Mouse (Mus musculus) E14TG2a.4 (cell line): ENCODE data around the gene Vps26b.

ENCODE experiments used
- H3K27me3 ChIP-seq: 2 replicates; pipeline ENCODE4 v1.6.1; 2014; ENCODE audit warnings: low read length, control low read depth; ENCODE audit not compliant: insufficient read depth
- H3K36me3 ChIP-seq: 2 replicates; pipeline ENCODE4 v1.6.1; 2014; ENCODE audit warnings: low read length, control low read depth; ENCODE audit not compliant: insufficient read depth
- H3K4me1 ChIP-seq: replicated peaks from 2 replicates; pipeline ENCODE4 v1.6.1; 2014; ENCODE audit warnings: low read depth, low read length, control low read depth
- H3K4me3 ChIP-seq: replicated peaks from 2 replicates; pipeline ENCODE4 v1.5.1; 2014; ENCODE audit warnings: mild to moderate bottlenecking, low read length
- H3K9me3 ChIP-seq: 2 replicates; pipeline ENCODE4 v1.6.1; 2014; ENCODE audit warnings: low read length, control low read depth
- CTCF ChIP-seq: conservative IDR thresholded peaks from 2 replicates; pipeline ENCODE4 v1.5.1; 2014; ENCODE audit warnings: low read length
- NANOG ChIP-seq: IDR thresholded peaks from 2 replicates; pipeline ENCODE4 v1.6.1; 2014; ENCODE audit warnings: borderline replicate concordance, low read length, mixed read lengths
- POU5F1 ChIP-seq: IDR thresholded peaks from 2 replicates; pipeline ENCODE4 v1.6.1; 2014; ENCODE audit warnings: low read length, borderline replicate concordance

The Vps26b gene

DNA sequence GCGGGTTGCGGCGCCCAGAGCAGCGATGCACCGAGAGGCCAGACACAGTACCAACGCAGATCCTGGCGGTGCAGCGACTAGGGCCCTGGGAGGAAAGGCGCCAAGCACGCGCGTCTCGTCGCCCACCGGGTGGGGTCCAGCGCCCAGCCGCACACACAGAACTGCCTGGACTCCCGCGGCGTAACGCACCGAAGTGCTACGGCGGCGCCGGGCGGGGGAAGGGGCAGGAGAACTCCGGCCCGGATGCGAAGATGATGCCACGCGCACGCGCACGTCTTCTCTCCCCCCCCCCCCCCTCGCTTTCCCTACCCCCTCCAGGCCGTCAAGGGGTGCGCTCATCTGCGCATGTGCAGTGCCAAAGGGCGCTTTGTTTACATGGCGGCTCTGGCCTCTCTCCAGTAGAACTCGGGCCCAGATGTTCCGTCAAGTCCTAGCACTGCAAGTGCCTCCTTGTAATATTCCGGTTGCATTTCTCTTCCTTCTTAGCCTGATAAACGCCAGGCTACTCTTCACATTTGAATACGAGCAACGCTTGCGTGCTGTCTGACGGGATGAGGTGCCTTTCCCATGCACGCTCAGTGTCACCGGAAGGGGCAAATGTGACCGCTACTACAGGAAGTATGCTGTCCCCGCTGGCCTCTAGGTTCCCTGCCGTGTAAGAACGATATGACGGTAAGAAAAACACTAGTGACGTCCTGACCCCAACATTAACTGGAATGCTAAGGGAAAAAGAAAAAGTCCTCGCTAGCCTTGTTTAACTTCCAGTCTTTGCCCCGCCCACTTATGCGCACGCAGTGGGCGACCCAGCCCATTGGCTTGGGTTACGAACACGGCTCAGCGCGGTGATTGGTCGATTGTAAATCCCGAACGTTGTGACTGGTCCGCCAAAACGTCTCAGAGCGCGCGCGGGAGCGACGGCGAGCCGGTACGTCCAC lies at the start of gene Vps26b, which contains the start of gene Ncapd3:
TSS of gene Vps26b (minus strand) at position 238 of the 935 bp plus-strand sequence.
TSS of gene Ncapd3 (plus strand) at position 348 of the 935 bp plus-strand sequence.
- TF ChIP-seq POU5F1: no peak
- TF ChIP-seq CTCF: no peak
- no peak for TF ChIP-seq NANOG
- peaks cover 42% of the 10 kb centered on the region for H3K36me3 ChIP-seq
- no peaks in the 10 kb centered on the region for H3K9me3 ChIP-seq
- peak within 1 kb of the TSS; percentile 100 for H3K4me3 ChIP-seq
- H3K4me1 ChIP-seq: peaks cover 36% of the 10 kb centered on the region
- no peaks in the 10 kb centered on the region for H3K27me3 ChIP-seq

DNA sequence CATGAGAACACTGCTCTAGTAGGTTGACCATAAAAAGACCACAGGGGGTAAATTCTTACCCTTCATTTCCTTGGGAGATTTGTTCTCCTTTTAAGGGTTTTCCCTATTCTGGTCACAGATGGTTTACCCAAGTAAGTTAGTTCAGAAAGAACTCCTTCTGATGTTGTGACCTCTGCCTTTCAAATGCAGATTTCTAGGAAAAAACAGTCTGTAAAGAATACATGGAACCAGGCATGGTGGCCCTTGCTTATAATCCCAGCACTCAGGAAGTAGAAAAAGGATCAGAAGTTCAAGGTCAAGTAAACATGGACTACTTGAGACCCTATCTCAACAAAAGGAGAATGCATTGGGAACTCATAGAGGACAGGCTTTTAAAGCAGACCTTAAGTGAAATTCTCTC lies 45.9 kb upstream of the Vps26b start:
- Histone ChIP-seq H3K27me3 (no peaks in the 10 kb centered on the region), H3K9me3 (no peaks in the 10 kb centered on the region), H3K36me3 (peaks cover 92% of the 10 kb centered on the region), H3K4me3 (no peak overlapping the region), H3K4me1 (peaks cover 16% of the 10 kb centered on the region)
- TF ChIP-seq CTCF (no peak), POU5F1 (no peak), NANOG (peak; percentile 71; the same call in 1 of the 2 replicates)

DNA sequence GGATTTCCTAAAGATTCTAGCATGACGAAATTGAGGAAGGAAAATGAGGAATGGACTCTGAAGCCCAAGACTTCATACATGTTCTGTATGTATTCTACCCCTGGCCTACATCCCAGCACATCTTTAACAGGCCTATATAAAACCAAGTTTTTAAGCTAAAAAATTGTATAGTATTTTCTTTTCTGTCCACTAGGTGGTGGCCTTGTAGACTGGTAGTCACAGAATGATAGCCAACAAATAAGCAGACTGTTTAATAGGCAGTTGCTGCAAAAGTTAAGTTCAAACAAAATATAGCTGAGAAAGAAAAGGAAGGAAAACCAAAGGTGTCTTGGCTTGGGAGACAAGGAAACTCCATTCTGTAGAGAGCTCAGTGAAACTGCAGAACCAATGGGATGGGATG lies 44.8 kb upstream of the Vps26b start:
- H3K27me3 ChIP-seq: no peaks in the 10 kb centered on the region
- peaks cover 92% of the 10 kb centered on the region for H3K36me3 ChIP-seq
- H3K4me1 ChIP-seq: peaks cover 16% of the 10 kb centered on the region
- H3K9me3 ChIP-seq: no peaks in the 10 kb centered on the region
- no peak overlapping the region for H3K4me3 ChIP-seq
- TF ChIP-seq CTCF (peak; percentile 22; the same call in 1 of the 2 replicates), POU5F1 (no peak), NANOG (no peak)

DNA sequence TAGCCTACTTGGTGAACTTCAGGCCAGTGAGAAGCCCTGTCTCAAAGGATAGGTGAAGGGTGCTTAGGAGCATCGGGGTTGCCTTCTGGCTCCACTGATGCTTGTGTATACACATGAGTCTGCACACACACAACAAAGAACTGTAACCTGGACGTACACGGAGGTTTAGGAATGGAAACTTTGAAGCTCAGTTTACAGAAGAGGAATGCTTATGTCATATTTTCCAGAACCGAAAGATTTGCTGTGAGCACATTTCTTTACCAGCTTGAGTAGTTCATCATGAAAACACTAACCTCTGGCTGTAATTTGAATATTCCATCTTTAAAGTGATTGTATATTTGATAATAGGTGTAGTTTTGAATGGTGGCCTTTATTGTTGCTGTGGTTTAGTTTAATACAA lies 41.0 kb upstream of the Vps26b start:
- Histone ChIP-seq H3K4me1 (peaks cover 11% of the 10 kb centered on the region), H3K36me3 (peaks cover 96% of the 10 kb centered on the region), H3K9me3 (no peaks in the 10 kb centered on the region), H3K4me3 (no peak overlapping the region), H3K27me3 (no peaks in the 10 kb centered on the region)
- TF ChIP-seq CTCF: no peak
- no peak for TF ChIP-seq POU5F1
- no peak for TF ChIP-seq NANOG

DNA sequence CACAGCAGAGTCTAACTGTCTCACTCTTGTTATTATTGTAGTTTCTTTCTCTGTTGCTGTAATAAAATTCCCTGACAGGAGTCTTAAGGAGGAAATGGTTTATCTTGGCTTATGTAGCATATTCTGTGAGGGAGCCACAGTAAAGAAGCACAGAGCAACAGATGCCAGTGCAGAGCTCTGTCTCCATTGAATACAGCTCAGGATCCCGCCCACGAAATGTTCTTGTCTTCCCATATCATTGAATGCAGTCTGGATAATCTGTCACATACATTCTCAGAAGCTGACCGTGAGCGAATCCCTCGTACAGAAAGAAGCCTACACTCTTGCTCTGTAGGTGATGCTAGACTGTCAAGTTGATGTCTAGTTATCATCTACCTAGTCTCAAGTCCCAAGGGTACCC lies 28.5 kb upstream of the Vps26b start:
- Histone ChIP-seq H3K9me3 (no peaks in the 10 kb centered on the region), H3K36me3 (peaks cover 97% of the 10 kb centered on the region), H3K4me1 (no peaks in the 10 kb centered on the region), H3K27me3 (no peaks in the 10 kb centered on the region), H3K4me3 (no peak overlapping the region)
- TF ChIP-seq NANOG (no peak), CTCF (no peak), POU5F1 (no peak)

DNA sequence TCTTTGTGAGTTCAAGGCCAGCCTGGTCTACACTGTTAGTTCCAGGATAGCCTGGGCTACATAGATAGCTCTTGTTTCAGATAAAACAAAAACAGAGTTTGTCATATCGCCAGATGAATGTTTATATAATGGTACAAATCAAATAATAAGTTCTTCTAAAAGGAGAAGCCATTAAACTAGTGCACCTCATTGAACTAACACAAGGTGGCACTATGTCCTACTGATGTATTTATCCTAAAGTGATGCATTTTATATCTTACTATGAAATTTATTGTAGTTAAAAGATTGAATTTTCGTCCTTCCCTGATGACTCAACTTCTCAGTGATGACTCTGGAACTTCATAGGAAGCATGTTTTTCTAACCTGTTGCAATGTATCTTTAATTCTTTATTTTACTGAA lies 19.6 kb upstream of the Vps26b start:
- Histone ChIP-seq H3K36me3 (peaks cover 97% of the 10 kb centered on the region), H3K27me3 (no peaks in the 10 kb centered on the region), H3K4me3 (no peak overlapping the region), H3K4me1 (no peaks in the 10 kb centered on the region), H3K9me3 (no peaks in the 10 kb centered on the region)
- peak; percentile 10; the same call in 1 of the 2 replicates for TF ChIP-seq CTCF
- TF ChIP-seq NANOG: no peak
- TF ChIP-seq POU5F1: no peak

DNA sequence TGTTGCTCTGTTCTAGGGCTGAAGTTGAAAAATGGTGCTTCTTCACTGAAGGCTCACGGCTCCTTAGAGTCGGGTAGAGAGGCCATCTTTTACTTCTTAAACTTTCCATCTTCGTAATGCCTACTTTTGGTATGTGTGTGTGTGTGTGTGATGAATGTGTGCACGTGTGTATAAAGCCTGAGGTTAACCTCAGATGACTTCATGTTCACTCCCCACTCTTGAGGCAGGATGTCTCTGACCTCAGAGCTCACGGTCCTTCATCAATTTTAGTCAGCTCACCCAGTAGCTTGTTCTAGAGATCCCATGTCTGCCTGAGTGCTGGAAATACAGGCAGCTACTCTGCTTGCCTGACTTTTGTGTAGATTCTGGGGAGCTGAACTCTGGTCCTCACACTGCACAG lies 14.0 kb upstream of the Vps26b start:
- no peak overlapping the region for H3K4me3 ChIP-seq
- H3K36me3 ChIP-seq: peaks cover 96% of the 10 kb centered on the region
- H3K27me3 ChIP-seq: no peaks in the 10 kb centered on the region
- no peaks in the 10 kb centered on the region for H3K4me1 ChIP-seq
- H3K9me3 ChIP-seq: no peaks in the 10 kb centered on the region
- TF ChIP-seq CTCF (no peak), NANOG (no peak), POU5F1 (no peak)

- no peaks in the 10 kb centered on the region for H3K9me3 ChIP-seq
- peak overlapping the region; percentile 100 for H3K4me3 ChIP-seq
- peaks cover 36% of the 10 kb centered on the region for H3K4me1 ChIP-seq
- peaks cover 46% of the 10 kb centered on the region for H3K36me3 ChIP-seq
- no peaks in the 10 kb centered on the region for H3K27me3 ChIP-seq
- TF ChIP-seq CTCF: no peak
- no peak for TF ChIP-seq POU5F1
- TF ChIP-seq NANOG: no peak
These were observed 867 bp upstream of the Vps26b start for GRCm38 (mm10) chr9:27030763-27031100.
